In the genomic region with DNA sequence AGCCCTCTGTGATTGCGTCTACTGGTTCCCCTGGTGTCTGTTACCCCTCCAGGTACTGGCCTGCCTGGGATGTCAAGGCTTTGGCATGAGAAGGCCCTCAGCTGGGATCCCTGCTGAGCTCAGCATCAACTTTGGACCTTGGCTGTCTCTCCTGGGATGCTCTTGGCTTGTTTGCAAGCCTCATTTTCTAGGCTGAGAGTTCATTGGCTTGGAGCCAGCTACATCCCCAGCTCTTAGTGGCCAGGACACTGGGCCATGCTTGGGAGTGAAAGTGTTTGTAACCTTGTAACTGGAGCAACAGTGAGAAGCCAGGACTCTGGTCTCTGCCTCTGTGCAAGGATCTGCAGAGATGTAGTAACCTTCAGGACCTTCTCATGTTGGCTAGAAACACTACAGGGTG, we compare ENCODE assay signal across 9 mouse cellular contexts.
DNase-seq lines count a peak whose midpoint lies in the region; ATAC-seq and TF ChIP-seq lines count a peak whose summit lies in the region.
"Had no signal": no experiment of that assay in that cellular context is flagged by ENCODE, and none has a peak within 500 bp of the region (broad histone marks: within the 10 kb centered on the region; RNA-seq: fewer than 3 reads in every experiment).

No protein-coding gene starts in this region.

- no peak overlapping the region for H3K27ac ChIP-seq in heart, embryonic 11.5 days (ENCODE audit: low read depth, low read length)
- no peak overlapping the region for H3K27ac ChIP-seq in gastrocnemius, adult 2 months
- H3K27ac ChIP-seq: hindbrain, embryonic 15.5 days had no signal

- WGBS in heart, embryonic 11.5 days (ENCODE audit: insufficient replicate concordance), result 75% methylated on average over 1 of the region's 1 CpGs

- no peak overlapping the region for H3K4me2 ChIP-seq in heart, embryonic 11.5 days
- H3K4me2 ChIP-seq: hindbrain, embryonic 15.5 days had no signal

- H3K9me3 ChIP-seq in heart, embryonic 11.5 days (replicated peaks; ENCODE audit: control insufficient read depth, low read length), result no peaks in the 10 kb centered on the region
- H3K9me3 ChIP-seq: hindbrain, embryonic 15.5 days had no signal

- H3K36me3 ChIP-seq in heart, embryonic 11.5 days (ENCODE audit: control insufficient read depth, insufficient read depth, low read length), result no peaks in the 10 kb centered on the region
- H3K36me3 ChIP-seq: hindbrain, embryonic 15.5 days had no signal

- DNase-seq in heart, adult 18-20 months, result peak; percentile 44 to 62
- DNase-seq in adrenal gland, adult 2 months, result peak; percentile 40
- DNase-seq in gastrocnemius, adult 2 months, result peak; percentile 53
- peak; percentile 88 to 92 for DNase-seq in kidney, postnatal 25 days
- DNase-seq in right cerebral cortex, postnatal 14 days, result no peak
- no peak for DNase-seq in layer of hippocampus, postnatal 25 days (ENCODE audit: extremely low spot score in 1 of 2, low spot score in 1 of 2)
- no peak for DNase-seq in spleen, adult 12 weeks (ENCODE audit: low spot score)

- no peak for TF ChIP-seq CTCF in gastrocnemius, adult 2 months (IDR thresholded peaks at IDR 0.05)

- H3K4me1 ChIP-seq in heart, embryonic 11.5 days (ENCODE audit: control insufficient read depth, insufficient read depth, low read length), result 0 out of 2 replicates have a peak, but pooled peaks cover 3% of the 10 kb centered on the region

- no peaks in the 10 kb centered on the region for H3K27me3 ChIP-seq in heart, embryonic 11.5 days (ENCODE audit: control insufficient read depth, insufficient read depth, low read length)
- H3K27me3 ChIP-seq: hindbrain, embryonic 15.5 days had no signal

- no peak for ATAC-seq in heart, embryonic 11.5 days (replicated peaks; ENCODE audit: insufficient number of reproducible peaks, low FRiP score, low TSS enrichment)

- no peak overlapping the region for H3K9ac ChIP-seq in heart, embryonic 11.5 days (ENCODE audit: low read depth, low read length)
- H3K9ac ChIP-seq: hindbrain, embryonic 15.5 days had no signal

- no peak overlapping the region for H3K4me3 ChIP-seq in heart, embryonic 11.5 days (ENCODE audit: low read depth, low read length)
- no peak overlapping the region for H3K4me3 ChIP-seq in gastrocnemius, adult 2 months
- H3K4me3 ChIP-seq: hindbrain, embryonic 15.5 days had no signal

- intact Hi-C loops in gastrocnemius, adult 2 months (cut with DNase I), result no loop called here

Comparison
In these comparisons a context has a peak if more than half of its experiments do, and no peak if none do; other contexts are left out.
1. DNase-seq: peak in heart, adult 18-20 months (2 of 2), adrenal gland, adult 2 months (single experiment), gastrocnemius, adult 2 months (single experiment) and kidney, postnatal 25 days (2 of 2); none in right cerebral cortex, postnatal 14 days (single experiment), layer of hippocampus, postnatal 25 days (0 of 2) and spleen, adult 12 weeks (single experiment).